Mouse (Mus musculus): ENCODE results near the gene Clmn. TPM values are rescaled to one million over a fixed set of nuclear protein-coding genes. Genes with fewer than 3 reads are reported as not detected.

Clmn gene
- polyA plus RNA-seq, 1 experiment: 0.13 TPM

DNA sequence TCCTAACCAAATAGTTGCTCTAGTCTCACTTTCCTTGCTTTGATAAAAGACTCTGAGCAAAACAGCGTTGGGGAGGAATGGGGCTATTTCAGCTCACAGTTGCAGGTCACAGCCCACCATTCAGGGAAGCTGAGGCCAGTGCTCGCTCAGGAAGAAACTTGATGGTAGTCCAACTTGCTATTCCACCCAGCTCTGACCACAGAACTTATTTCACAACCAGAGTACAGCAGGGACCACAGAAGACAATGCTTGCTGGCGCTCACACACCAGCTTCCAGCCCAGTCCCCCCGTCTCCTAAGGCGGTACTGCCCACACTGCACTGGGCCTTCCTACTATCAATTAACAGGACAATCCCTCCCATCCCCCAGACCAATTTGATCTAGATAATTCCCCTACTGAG lies 149.4 kb downstream of the Clmn start:
- Histone ChIP-seq H3K4me1 (ENCODE audit: control insufficient read depth, insufficient read depth, insufficient read length) (no peaks in the 10 kb centered on the region), H3K36me3 (ENCODE audit: control insufficient read depth, insufficient read depth, low read length) (peaks cover 29% of the 10 kb centered on the region), H3K27me3 (ENCODE audit: control insufficient read depth, insufficient read depth, low read length) (no peaks in the 10 kb centered on the region), H3K4me3 (ENCODE audit: extremely low read depth, insufficient read depth, insufficient read length) (no peak overlapping the region), H3K27ac (ENCODE audit: insufficient read depth, low read length) (no peak overlapping the region)
- DNase-seq (ENCODE audit: low read depth in 1 of 2, low spot score in 2 of 2): no peak
- 92% methylated on average over 5 of the region's 5 CpGs for WGBS
- TF ChIP-seq POLR2A (IDR thresholded peaks at IDR 0.05; ENCODE audit: low read depth, low read length): no peak
- TF ChIP-seq CTCF (IDR thresholded peaks at IDR 0.05; ENCODE audit: extremely low read depth, insufficient read depth, insufficient read length, insufficient replicate concordance): no peak

Other genes with a start within 250 kb of the Clmn start
- gene Dicer1, start 113.1 kb downstream of the Clmn start, polyA plus RNA-seq (2012; rRNA removed): 6.0 and 6.3 TPM in 2 replicates
- 5.4 and 6.3 TPM in 2 replicates for gene Syne3, start 144.7 kb upstream of the Clmn start, polyA plus RNA-seq (2012; rRNA removed)
- 102 and 109 TPM in 2 replicates for gene Glrx5, start 167.6 kb upstream of the Clmn start, polyA plus RNA-seq (2012; rRNA removed)

Measured in spleen, adult 2 months (tissue).